Mouse (Mus musculus) hindbrain, embryonic 16.5 days (tissue): Measurements from ENCODE around the gene Wdr74. TPM values are rescaled to one million over a fixed set of nuclear protein-coding genes. Genes with fewer than 3 reads are reported as not detected.

ENCODE experiments used
- ATAC-seq: fragments of 200-750 bp; cut with Nextera tagmentation; 2 replicates; pipeline ENCODE4 v1.8.0; 2017; ENCODE audit warnings: moderate TSS enrichment, moderate library complexity
- H3K27ac ChIP-seq: fragments of 300-500 bp; sonication (generic); 2 replicates; pipeline ENCODE4 v1.5.1; 2014; ENCODE audit warnings: low read depth, mild to moderate bottlenecking, control low read depth, low read length, moderate library complexity
- H3K27me3 ChIP-seq: fragments of 300-500 bp; sonication (generic); replicated peaks from 2 replicates; pipeline ENCODE4 v1.6.1; 2014; ENCODE audit warnings: low read length; ENCODE audit not compliant: control insufficient read depth, insufficient read depth
- H3K36me3 ChIP-seq: fragments of 300-500 bp; sonication (generic); 2 replicates; pipeline ENCODE4 v1.6.1; 2014; ENCODE audit warnings: mild to moderate bottlenecking, low read length, moderate library complexity, mixed read lengths; ENCODE audit not compliant: control insufficient read depth, insufficient read depth
- H3K4me1 ChIP-seq: fragments of 300-500 bp; sonication (generic); 2 replicates; pipeline ENCODE4 v1.6.1; 2014; ENCODE audit warnings: low read depth, low read length; ENCODE audit not compliant: control insufficient read depth, insufficient read depth
- H3K4me2 ChIP-seq: fragments of 300-500 bp; sonication (generic); 2 replicates; pipeline ENCODE4 v1.6.1; 2014; ENCODE audit warnings: mild to moderate bottlenecking, low read length, control low read depth, moderate library complexity
- H3K4me3 ChIP-seq: fragments of 300-500 bp; sonication (generic); 2 replicates; pipeline ENCODE4 v1.5.1; 2014; ENCODE audit warnings: mild to moderate bottlenecking, low read length, control low read depth, moderate library complexity
- H3K9ac ChIP-seq: fragments of 300-500 bp; sonication (generic); 2 replicates; pipeline ENCODE4 v1.6.1; 2014; ENCODE audit warnings: low read depth, mild to moderate bottlenecking, control low read depth, low read length, moderate library complexity
- H3K9me3 ChIP-seq: fragments of 300-500 bp; sonication (generic); 2 replicates; pipeline ENCODE4 v1.6.1; 2014; ENCODE audit warnings: mild to moderate bottlenecking, low read length, moderate library complexity; ENCODE audit not compliant: control insufficient read depth
- WGBS: fragments of 180-500 bp; shearing (Covaris S2); extraction: QIAGEN DNeasy Blood & Tissue Kit; methylation state at CpG from one replicate; pipeline ENCODE4 v1.1.7; 2014; 5-methylcytosine and 5-hydroxymethylcytosine counted together
- polyA plus RNA-seq: library from polyadenylated mRNA; unstranded; fragments of >200 nt; fragmentation: Nextera tagmentation; extraction: Ambion mirVana; gene quantifications from 2 replicates; pipeline ENCODE4 v1.2.1, GENCODE M21; 2015

The Wdr74 gene
- polyA plus RNA-seq, 1 experiment from 2014 or later = 92.0 TPM

- peaks cover 25% of the 10 kb centered on the region for H3K36me3 ChIP-seq
- H3K27ac ChIP-seq = 0 out of 2 replicates have a peak overlapping the region, but pooled peaks have one; percentile 25
- H3K27me3 ChIP-seq = no peaks in the 10 kb centered on the region; the same call in 1 of the 2 replicates
- peak overlapping the region; percentile 82 for H3K4me3 ChIP-seq
- 3% methylated on average over 11 of the region's 11 CpGs for WGBS
- H3K4me2 ChIP-seq = peak overlapping the region; percentile 76
- H3K9ac ChIP-seq = peak overlapping the region; percentile 71
- peaks cover 10% of the 10 kb centered on the region for H3K4me1 ChIP-seq
- no peak; the same call in 1 of the 2 replicates for ATAC-seq
- H3K9me3 ChIP-seq = no peaks in the 10 kb centered on the region
Measured at GRCm38 (mm10) chr19:8736160-8736467, 487 bp downstream of the Wdr74 start.

DNA sequence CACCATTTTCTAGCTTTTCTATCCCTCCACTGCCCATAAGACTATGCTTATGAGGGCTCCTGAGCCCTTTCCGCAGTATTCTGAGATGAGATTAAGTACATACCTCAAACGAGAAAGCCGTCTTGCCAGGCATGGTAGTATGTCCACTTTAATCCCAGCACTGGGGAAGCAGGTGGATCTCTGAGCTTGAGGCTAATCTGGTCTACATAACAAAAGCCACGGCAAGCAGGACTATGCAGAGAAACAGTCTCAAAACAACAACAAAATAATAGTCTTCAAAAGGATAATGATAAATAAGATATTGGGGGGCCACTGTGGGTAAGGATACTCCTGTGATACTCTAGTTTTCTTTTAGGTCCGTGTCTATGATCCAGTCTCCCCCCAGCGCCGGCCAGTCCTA lies 3.3 kb downstream of the Wdr74 start:
- Histone ChIP-seq H3K4me3 (no peak overlapping the region), H3K27ac (no peak overlapping the region), H3K4me2 (no peak overlapping the region), H3K4me1 (peaks cover 22% of the 10 kb centered on the region), H3K36me3 (peaks cover 31% of the 10 kb centered on the region), H3K9me3 (no peaks in the 10 kb centered on the region), H3K9ac (no peak overlapping the region), H3K27me3 (no peaks in the 10 kb centered on the region)
- no peak for ATAC-seq
- 89% methylated on average over 7 of the region's 7 CpGs for WGBS

DNA sequence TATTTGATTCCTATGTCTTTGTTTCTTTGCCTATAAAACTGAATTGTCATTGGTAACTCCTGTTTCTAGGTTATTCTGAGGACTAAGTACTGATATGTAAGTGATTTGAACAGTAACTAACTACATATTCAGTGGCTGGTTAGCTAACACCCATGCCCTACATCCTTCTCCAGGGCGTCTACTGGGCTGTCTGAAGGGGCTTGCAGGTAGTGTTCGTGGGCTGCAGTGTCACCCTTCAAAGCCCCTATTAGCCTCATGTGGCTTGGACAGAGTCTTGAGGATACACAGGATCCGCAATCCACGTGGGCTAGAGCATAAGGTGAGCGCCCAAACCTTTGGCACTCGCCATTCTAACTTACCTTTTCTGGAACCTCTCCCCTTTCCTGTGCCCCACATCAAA lies 4.0 kb downstream of the Wdr74 start:
- H3K9me3 ChIP-seq = no peaks in the 10 kb centered on the region
- no peak overlapping the region for H3K27ac ChIP-seq
- 89% methylated on average over 6 of the region's 6 CpGs for WGBS
- no peak for ATAC-seq
- no peak overlapping the region for H3K9ac ChIP-seq
- H3K27me3 ChIP-seq = no peaks in the 10 kb centered on the region
- H3K36me3 ChIP-seq = peaks cover 31% of the 10 kb centered on the region
- H3K4me1 ChIP-seq = peaks cover 22% of the 10 kb centered on the region
- no peak overlapping the region for H3K4me2 ChIP-seq
- no peak overlapping the region for H3K4me3 ChIP-seq

DNA sequence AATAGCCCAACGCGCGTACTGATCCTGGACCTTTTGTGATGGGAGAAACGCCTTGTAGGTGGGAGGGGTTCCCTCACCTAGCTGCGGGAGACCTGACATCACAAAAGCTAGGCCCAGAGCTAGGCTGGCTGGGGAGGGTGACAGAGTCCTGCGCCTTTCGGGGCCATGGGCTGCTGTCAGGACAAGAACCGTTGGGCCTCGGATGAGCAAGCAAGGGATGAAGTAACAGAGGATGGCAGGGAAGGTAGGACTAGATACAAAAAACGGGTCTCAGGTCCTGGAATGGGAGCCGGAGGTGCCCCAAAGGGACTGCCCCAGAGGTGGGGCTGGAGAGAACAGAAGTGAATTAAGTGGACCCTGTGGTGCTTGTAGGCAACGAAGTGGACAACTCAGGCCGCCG lies 5.0 kb downstream of the Wdr74 start, which contains the start of gene 1700092M07Rik:
1700092M07Rik (plus strand) TSS at position 116 of the 400 bp plus-strand sequence.
- ATAC-seq = no peak
- Histone ChIP-seq H3K4me2 (peak within 1 kb of the TSS; percentile 57), H3K9me3 (no peaks in the 10 kb centered on the region), H3K9ac (peak within 1 kb of the TSS; percentile 76), H3K36me3 (peaks cover 33% of the 10 kb centered on the region), H3K4me1 (peaks cover 18% of the 10 kb centered on the region), H3K27me3 (no peaks in the 10 kb centered on the region), H3K27ac (peak within 1 kb of the TSS; percentile 96), H3K4me3 (peak within 1 kb of the TSS; percentile 94)
- WGBS = 65% methylated on average over 14 of the region's 14 CpGs

DNA sequence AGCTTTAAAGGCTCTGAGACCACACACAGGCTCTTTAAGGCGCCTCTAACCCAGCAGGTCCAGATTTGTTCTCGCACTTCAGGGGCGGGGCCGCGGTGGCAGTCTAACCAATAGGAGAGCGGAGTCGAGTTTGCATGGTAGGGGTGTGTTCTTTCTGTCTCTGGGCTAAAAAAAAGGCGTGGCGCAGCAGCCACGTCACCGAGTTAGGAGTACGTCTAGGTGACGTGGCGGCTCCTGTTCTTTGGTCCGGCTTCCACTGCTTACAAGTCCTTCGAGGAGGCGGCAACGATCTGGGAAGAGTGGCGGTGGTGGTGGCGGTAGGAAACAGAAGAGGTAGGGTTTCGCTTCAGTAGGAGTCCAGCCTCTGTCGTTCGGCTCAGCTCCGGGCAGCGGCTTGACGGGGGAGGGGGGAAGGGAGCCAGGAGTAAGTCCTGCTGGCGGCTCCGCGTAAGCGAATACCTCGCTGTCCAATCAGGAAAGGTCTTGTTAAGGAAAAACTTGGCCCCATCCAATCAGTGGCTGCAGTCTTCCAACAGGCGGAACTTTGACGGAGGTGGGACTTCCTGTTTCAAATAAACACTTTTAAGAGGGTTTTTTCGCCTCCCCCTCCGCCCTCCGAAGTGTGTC lies 5.7 kb downstream of the Wdr74 start, which contains the start of gene Stx5a:
Stx5a (plus strand) TSS at position 171 of the 627 bp plus-strand sequence.
- Histone ChIP-seq H3K4me3 (peak within 1 kb of the TSS; percentile 94), H3K4me2 (peak within 1 kb of the TSS; percentile 85), H3K36me3 (peaks cover 33% of the 10 kb centered on the region), H3K4me1 (peaks cover 18% of the 10 kb centered on the region), H3K27me3 (no peaks in the 10 kb centered on the region), H3K9ac (peak within 1 kb of the TSS; percentile 85), H3K27ac (peak within 1 kb of the TSS; percentile 96), H3K9me3 (no peaks in the 10 kb centered on the region)
- peak; percentile 99 for ATAC-seq
- under 1% methylated on average over 36 of the region's 36 CpGs for WGBS

GRCm38 (mm10) chr19:8742176-8742575 lies 6.5 kb downstream of the Wdr74 start:
- no peaks in the 10 kb centered on the region for H3K9me3 ChIP-seq

GRCm38 (mm10) chr19:8745382-8745781 lies 9.8 kb downstream of the Wdr74 start:
- Histone ChIP-seq H3K9me3 (no peaks in the 10 kb centered on the region), H3K4me1 (peaks cover 18% of the 10 kb centered on the region), H3K36me3 (peaks cover 28% of the 10 kb centered on the region), H3K4me3 (no peak overlapping the region), H3K27me3 (no peaks in the 10 kb centered on the region), H3K27ac (no peak overlapping the region), H3K4me2 (no peak overlapping the region), H3K9ac (no peak overlapping the region)
- no peak for ATAC-seq
- 85% methylated on average over 1 of the region's 1 CpGs for WGBS

More at GRCm38 (mm10) chr19:8742176-8742575, 6.5 kb downstream of the Wdr74 start:
- H3K36me3 ChIP-seq = peaks cover 33% of the 10 kb centered on the region
- ATAC-seq = no peak
- H3K27ac ChIP-seq = peak overlapping the region; percentile 79; the same call in 1 of the 2 replicates
- peak overlapping the region; percentile 94 for H3K4me3 ChIP-seq
- H3K4me2 ChIP-seq = peak overlapping the region; percentile 85
- peaks cover 18% of the 10 kb centered on the region for H3K4me1 ChIP-seq
- peak overlapping the region; percentile 85 for H3K9ac ChIP-seq
- 16% methylated on average over 14 of the region's 14 CpGs for WGBS
- H3K27me3 ChIP-seq = no peaks in the 10 kb centered on the region

DNA sequence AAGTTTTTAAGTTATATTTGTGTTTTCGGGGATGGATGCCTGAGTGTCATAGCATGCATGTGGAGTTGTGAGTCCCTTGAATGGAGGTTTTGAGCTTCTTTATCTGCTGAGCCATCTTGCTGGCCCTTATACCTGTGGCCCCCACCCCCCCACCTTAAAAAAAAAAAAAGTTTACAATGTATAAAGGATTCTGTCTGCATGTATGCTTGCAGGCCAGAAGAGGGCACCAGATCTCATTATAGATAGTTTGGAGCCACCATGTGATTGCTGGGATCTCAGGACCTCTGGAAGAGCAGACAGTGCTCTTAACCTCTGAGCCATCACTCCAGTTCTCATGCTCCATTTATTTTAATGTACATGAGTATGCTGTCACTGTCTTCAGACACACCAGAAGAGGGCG lies 11.7 kb downstream of the Wdr74 start:
- Histone ChIP-seq H3K36me3 (peaks cover 38% of the 10 kb centered on the region), H3K27ac (no peak overlapping the region), H3K9me3 (no peaks in the 10 kb centered on the region), H3K4me2 (no peak overlapping the region), H3K4me3 (no peak overlapping the region), H3K27me3 (no peaks in the 10 kb centered on the region), H3K9ac (no peak overlapping the region), H3K4me1 (peaks cover 8% of the 10 kb centered on the region)
- ATAC-seq = no peak
- 72% methylated on average over 2 of the region's 2 CpGs for WGBS

DNA sequence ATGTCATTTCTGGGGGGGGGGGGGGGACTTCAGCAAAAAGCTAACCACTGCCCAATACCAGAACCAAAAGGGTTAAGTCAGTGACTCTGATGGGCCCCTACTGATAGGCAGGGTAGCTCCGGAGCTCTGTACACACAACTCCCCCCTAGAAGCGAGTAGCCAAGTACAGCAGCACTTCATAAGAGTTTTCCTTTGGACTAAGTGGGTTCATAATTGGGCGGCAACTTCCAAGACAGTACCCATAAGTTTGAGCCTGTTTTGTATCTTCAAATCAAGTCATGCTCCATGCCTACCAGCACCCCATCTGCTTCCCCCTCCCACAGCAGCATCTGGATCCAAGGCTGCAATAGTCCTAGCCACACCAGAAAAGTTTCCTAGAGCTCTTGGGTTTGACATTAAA lies 20.0 kb downstream of the Wdr74 start:
- no peaks in the 10 kb centered on the region for H3K9me3 ChIP-seq
- no peak for ATAC-seq
- WGBS = 75% methylated on average over 3 of the region's 3 CpGs
- no peaks in the 10 kb centered on the region for H3K27me3 ChIP-seq
- no peak overlapping the region for H3K4me3 ChIP-seq
- H3K9ac ChIP-seq = no peak overlapping the region
- no peak overlapping the region for H3K27ac ChIP-seq
- H3K36me3 ChIP-seq = peaks cover 20% of the 10 kb centered on the region
- peaks cover 21% of the 10 kb centered on the region for H3K4me1 ChIP-seq
- H3K4me2 ChIP-seq = peak overlapping the region; percentile 72
